Mouse (Mus musculus) liver, postnatal 0 days (tissue): ENCODE measurements around the gene Adgrb3.

Experiments
- CTCF ChIP-seq: sonication (generic); IDR thresholded peaks from 2 replicates; pipeline ENCODE4 v1.5.1; 2016; ENCODE audit warnings: antibody characterized with exemption, low read depth
- EP300 ChIP-seq: IDR thresholded peaks from 2 replicates; pipeline ENCODE4 v1.6.1; 2016; ENCODE audit warnings: antibody characterized with exemption, low read depth, mild to moderate bottlenecking

GRCm38 (mm10) chr1:25826771-25827170 is 2.7 kb downstream of the Adgrb3 start:
- TF ChIP-seq CTCF (peak; percentile 17; the same call in 1 of the 2 replicates), EP300 (no peak)
